Mouse (Mus musculus): ENCODE data around the gene Sprr3.
"Not testable (repeated sequence)": the region's sequence is repeated elsewhere in the genome, so short reads cannot be mapped to it uniquely, and the experiment has no call there.

Gene Sprr3

DNA sequence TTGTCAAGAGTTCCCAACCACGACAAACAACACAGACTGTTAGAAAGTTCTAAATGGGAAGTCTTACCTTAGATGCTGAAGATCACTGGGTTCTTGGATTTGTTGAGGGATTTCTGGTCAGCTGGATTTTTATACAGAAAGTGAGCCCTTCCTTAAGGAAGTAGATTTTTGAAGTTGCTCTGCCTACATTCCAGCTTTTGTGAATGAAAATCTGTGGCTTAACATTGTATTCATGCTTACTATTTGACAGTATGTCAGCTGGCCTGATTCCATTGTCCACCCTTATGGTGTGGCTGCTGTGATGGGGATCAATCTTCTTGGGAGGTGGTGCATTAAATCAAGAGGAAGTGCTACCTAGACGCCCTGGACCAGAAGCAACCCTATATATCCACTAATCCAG is at the start of gene Sprr3:
Sprr3 (minus strand) TSS at position 101 of the 400 bp plus-strand sequence.
- no peak for DNase-seq (ENCODE audit: low read depth in 2 of 2, low spot score in 2 of 2)

DNA sequence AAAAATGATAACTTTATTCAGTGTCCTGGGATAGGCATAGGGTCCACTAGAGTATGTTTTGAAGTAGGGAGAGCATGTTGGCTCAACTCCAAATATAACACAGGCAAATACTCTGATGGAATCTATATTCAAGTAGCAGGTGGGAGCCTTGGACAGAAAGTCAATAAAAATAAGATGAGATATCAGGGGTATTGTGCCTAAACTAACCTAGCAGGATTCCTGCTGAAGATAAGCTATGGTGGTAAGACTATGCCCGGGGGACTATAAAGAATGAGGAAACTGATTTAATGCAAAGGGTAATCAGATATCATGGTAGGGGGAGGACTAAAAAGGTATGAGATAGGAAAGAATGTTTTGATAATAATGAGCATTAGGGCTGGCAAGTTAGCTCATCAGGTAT is 49.7 kb upstream of the Sprr3 start:
- DNase-seq (ENCODE audit: low read depth in 2 of 2, low spot score in 2 of 2): no peak

DNA sequence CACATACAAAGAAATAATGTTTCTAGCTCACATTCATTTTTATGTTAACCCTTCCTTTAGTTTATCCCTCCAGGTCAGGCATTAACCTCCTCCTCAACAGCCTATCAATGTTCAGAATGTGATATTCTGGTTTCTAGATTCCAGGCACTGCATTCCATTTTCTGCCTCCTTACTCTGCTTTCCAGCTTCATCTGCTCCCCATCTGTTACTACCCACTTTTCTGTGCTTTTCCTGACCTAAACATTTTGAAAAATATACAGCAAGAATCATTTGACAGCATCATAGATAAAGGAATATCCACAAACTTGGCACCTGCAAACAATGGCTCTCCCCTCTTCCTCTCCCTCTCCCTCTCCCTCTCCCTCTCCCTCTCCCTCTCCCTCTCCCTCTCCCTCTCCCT is 45.0 kb upstream of the Sprr3 start:
- DNase-seq (ENCODE audit: low read depth in 2 of 2, low spot score in 2 of 2): no peak

DNA sequence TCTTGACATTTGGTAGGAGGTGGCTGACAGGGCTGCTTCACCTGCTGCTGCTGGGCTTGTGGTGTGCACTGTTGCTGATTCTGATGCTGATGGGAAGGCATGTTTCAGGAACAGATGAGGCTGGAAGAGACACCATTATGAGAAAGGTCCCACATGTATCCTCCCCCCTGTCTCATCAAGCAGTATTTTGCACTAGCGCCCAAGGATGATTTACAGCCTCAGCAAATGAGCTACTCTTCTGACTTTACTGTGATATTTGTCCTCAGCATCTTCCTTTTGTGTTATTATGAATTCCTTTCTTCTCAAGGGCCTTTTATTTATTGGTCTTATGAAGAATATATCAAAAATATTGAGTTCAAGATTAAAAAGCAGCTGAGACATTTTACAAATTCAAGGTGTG is 41.9 kb upstream of the Sprr3 start, which contains the start of gene Sprr4:
Sprr4 (minus strand) TSS at position 101 of the 400 bp plus-strand sequence.
- no peak for DNase-seq (ENCODE audit: low read depth in 2 of 2, low spot score in 2 of 2)

DNA sequence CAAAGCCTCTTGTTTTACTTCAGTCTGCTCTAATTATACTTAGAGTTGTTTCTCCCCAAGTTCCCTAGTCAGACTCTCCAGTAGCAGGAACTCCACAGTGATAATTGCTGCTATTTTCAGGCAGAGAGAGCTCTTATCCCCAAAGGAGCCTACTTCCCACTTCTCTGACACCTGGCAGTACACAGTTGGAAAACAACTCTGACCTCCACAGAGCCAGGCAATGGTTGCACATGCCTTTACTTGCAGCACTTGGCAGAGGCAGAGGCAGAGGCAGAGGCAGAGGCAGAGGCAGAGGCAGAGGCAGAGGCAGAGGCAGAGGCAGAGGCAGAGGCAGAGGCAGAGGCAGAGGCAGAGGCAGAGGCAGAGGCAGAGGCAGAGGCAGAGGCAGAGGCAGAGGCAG is 31.7 kb upstream of the Sprr3 start:
- DNase-seq (ENCODE audit: low read depth in 2 of 2, low spot score in 2 of 2): not testable (repeated sequence)

DNA sequence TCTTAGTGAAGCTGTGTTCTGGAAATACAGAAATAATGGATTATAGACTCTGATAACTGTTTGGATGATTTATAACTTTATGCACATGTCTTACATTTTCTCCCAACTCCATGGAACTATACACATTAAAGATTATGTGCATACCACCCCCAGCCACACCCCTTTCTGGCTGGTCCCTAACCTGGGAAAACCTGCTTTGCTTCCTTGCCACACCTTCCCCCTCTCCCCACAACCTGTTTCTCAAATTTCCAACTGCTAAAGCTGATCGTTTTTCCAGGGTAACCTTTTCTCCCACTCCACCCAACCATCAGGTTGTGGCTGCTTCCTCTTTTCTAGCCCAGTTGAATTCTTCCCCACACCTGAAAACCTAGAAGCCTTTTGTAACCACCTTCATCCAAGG is 27.8 kb upstream of the Sprr3 start:
- DNase-seq (ENCODE audit: low read depth in 2 of 2, low spot score in 2 of 2): no peak

DNA sequence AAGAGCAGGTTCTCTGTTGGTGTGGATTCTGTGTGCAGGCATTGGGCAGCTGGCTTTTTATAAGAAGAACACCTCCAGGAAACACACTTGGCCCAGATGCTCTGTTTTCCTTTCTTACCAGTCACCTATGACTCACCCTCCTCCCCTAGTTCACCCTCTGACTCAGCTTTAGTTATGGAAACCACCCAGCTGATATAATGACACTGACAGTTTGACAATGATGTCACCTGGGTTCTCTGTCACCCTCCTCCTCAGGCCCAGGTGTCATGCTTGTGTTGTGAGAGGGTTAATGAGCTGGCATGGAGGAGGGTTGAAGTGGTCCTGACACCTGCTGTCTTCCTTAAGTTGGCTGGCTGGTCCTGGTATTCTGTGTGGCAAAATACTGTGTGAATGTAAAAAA is 27.3 kb upstream of the Sprr3 start, which contains the start of gene Sprr1a:
Sprr1a (minus strand) TSS at position 33 of the 400 bp plus-strand sequence.
- DNase-seq (ENCODE audit: low read depth in 2 of 2, low spot score in 2 of 2): no peak

DNA sequence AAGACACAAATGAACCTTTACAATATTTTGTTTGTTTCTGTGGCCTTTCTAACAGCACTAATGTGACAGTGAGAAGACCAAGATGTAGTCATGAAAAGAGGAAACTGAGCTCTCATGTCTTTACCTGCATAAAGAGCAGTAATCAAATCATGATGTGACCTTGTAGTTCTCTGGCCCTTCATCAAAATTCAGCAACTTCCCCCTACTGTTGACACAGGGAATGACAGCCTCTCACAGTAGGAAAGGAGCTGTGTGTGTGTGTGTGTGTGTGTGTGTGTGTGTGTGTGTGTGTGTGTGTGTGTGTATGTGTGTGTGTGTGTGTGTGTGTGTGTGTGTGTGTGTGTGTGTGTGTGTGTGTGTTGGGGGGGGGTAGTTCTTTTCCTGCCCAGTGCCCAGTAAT is 22.7 kb upstream of the Sprr3 start:
- not testable (repeated sequence) for DNase-seq (ENCODE audit: low read depth in 2 of 2, low spot score in 2 of 2)

DNA sequence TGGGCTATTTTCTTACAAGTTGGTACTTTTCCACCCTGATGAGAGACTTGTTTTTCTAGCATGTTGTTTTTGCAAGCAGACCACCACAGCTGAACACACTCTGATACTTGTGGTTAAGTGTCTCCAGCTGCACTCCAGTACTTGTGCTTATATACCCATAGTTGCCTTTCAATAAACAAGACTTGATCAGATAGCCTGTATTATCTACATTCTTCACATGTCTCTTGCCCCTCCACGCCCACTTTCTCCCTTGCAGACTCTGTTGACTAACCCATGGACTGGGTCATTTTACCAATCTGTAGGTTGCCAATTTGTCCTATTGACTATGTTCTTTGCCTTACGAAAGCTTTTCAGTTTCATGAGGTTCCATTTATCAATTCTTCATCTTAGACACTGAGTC is 11.6 kb upstream of the Sprr3 start:
- no peak for DNase-seq (ENCODE audit: low read depth in 2 of 2, low spot score in 2 of 2)

DNA sequence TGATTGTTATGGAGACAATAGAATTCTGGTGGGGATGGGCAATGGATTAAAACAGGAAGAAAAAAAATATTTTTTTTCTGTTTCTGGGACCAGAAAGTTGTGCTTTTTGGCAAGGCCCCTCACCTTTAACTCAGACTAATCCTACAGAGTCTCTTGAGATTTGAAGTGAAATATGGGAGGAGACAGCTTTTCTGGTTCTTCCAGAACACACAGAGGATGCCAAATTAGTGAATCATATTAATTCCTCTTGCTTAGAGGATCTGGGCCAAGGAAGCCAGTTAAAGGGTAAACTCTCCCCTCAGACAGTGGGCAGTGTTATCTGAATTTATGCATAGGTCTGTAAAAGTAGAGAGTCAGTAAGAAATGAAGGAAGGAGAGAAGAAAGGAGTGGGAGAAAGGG is 8.9 kb upstream of the Sprr3 start:
- DNase-seq (ENCODE audit: low read depth in 2 of 2, low spot score in 2 of 2): no peak

DNA sequence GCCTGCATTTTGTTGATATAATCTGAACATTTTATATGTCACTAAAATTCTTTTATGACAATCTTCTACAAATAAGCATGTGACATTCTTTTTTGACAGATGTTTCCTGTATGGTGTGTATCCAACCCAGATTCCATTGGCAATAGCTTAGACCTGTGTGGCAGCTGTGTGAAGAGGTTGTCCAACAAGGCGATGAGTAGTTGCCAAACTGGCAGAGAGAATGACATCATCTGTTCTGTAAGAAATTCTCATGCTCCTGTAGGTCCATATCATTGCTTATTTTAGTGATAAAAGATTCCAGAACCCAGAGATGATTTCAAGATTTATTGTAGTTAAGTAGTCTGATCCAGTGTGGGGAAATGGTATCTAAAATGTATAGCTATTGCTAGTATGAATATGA is 8.1 kb upstream of the Sprr3 start:
- no peak for DNase-seq (ENCODE audit: low read depth in 2 of 2, low spot score in 2 of 2)

DNA sequence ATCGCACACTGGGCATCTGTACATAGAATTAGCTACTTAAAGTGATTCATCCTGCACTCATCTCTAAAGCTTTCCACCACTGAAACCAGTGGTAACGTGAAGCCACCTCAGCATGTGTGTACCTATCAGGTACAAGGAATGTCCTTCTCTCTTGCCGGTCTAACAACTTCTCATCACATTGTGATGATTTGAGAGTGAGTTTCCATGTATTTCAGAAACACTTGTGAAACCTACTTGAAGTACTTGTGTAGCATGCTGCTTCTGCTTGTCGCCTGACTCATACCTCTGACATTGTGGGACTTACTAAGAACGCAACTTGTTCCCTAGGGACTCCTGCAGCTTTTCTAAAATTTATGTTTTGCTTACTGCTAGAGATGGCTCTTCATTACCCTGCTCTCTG is 3.4 kb downstream of the Sprr3 start:
- no peak for DNase-seq (ENCODE audit: low read depth in 2 of 2, low spot score in 2 of 2)

DNA sequence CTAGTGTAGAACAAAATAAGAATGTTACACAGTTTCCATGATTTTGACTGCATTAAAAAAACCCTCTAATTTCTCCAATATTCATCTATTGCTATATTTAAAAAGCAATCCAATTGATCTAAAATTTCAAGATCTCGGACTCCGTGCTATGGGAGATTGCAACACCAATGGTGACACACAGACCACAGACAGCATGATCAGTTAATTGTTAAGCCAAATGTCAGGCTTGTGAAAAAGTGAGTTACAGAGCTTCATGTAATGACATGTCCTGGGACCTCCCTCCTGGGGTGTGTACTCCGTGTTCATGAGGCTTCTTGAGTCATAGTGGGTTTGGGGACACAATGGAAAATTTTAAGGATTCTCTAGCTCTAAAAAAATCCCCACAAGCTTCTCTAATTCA is 18.3 kb downstream of the Sprr3 start:
- no peak for DNase-seq (ENCODE audit: low read depth in 2 of 2, low spot score in 2 of 2)

DNA sequence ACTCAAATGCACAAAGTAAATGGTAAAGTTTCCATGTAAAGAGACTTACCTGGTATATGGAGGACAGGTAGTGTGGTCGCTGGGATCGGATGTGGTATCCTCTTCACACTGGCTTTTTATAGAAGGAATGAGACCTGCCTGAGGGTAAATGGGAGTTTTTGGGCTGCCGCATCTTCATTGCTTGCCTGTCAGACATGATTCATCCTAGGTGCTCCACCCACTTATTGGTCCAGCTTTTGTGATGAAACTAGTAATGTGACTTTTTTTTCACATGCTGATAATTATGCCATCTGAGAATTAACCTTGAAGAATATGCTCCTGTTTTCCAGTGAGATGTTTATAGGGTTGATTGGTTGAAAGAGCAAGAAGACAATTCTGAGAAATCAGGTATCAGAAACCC is 19.8 kb downstream of the Sprr3 start, which contains the start of gene Sprr1b:
Sprr1b (minus strand) TSS at position 101 of the 400 bp plus-strand sequence.
- no peak for DNase-seq (ENCODE audit: low read depth in 2 of 2, low spot score in 2 of 2)

DNA sequence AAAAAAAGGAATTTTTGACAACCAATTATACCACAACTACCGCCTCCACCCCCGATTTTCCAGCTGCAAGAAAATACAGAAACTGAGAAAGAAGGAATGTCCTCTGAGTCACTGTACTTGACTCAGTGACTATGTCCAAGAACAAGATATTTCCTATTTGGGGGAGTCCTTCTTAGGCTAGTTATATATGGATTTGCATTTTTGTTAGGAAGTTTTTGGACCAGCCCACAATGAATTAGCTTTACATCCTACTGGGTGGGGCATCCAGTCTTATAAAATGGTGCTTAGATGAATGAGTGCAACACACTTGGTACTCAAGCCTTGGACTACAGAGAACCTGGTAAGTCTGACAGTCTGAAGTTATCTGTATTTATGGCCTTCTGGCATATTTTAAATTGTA is 26.2 kb downstream of the Sprr3 start, which contains the start of gene Sprr2k:
Sprr2k (plus strand) TSS at position 301 of the 400 bp plus-strand sequence.
- DNase-seq (ENCODE audit: low read depth in 2 of 2, low spot score in 2 of 2): no peak

DNA sequence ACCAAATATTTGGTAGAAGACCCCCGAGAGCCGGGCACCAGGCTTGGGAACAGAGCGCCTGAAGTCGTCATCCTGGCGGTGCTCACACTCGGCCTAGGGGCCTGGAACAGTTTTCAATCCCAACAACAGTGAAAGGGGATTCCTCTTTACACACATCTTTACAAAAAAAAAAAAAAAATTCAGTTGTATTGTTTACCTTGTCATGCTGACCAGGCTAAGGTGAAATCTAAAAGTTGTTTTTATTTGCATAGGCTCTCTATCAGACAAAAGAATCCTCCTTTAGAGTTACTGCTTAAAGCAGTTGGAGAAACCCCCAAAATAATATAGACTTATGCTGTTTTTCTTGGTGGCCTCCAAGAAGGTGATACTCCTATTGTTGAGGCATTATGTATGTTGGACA is 29.2 kb downstream of the Sprr3 start, which contains the start of gene Gm9774:
Gm9774 (minus strand) TSS at position 101 of the 400 bp plus-strand sequence.
- no peak for DNase-seq (ENCODE audit: low read depth in 2 of 2, low spot score in 2 of 2)

DNA sequence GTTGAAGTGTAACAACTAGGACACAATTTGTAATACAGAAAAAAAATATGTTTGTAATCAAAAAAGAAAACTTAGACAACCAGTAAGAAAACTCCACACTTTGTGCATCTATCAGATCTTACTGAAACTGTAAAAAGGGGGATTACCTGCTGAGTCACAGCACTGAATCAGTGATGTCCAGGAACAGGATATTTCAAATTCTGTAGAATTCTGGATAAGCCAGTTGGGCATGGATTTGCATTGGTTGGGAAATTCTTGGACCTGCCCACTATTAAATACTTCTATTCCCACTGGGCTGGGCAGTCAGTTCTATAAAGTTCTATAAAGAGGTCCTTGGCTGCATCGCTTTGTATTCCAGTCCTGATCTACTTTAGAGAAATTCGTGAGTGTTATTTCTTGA is 40.7 kb downstream of the Sprr3 start, which contains the start of gene Sprr2j-ps:
Sprr2j-ps (plus strand) TSS at position 301 of the 400 bp plus-strand sequence.
- no peak for DNase-seq (ENCODE audit: low read depth in 2 of 2, low spot score in 2 of 2)

DNA sequence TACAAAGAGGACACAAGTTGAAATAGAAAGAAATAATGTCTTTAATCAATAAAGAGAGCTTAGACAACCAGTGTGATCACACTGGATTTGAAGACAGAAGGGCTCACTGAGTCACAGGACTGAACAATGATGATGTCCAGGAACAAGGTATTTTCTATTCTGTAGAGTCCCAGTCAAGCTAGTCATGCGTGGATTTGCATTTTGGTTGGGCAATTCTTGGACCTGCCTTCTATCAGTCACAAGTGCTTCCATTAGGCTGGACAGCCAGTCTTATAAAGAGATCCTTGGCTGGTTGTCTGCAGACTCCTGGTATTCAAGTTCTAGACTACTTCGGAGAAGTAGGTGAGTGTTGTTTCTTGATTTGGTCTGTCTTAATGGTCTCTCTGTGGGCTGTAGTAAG is 50.8 kb downstream of the Sprr3 start, which contains the start of gene Sprr2i:
Sprr2i (plus strand) TSS at position 301 of the 400 bp plus-strand sequence.
- no peak for DNase-seq (ENCODE audit: low read depth in 2 of 2, low spot score in 2 of 2)

Data from CD8-positive naive resting alpha-beta T cell, adult 2 months (primary cell).